Mouse (Mus musculus): ENCODE data around the gene Sprr2a3. TPM values are rescaled to one million over a fixed set of nuclear protein-coding genes. Genes with fewer than 3 reads are reported as not detected.
"Not testable (repeated sequence)": the region's sequence is repeated elsewhere in the genome, so short reads cannot be mapped to it uniquely, and the experiment has no call there.

Gene Sprr2a3
- total RNA-seq (2021) (not detected), polyA plus RNA-seq (2012; rRNA removed) (0.18 TPM in 2 replicates)
- long read RNA-seq: 0 reads

DNA sequence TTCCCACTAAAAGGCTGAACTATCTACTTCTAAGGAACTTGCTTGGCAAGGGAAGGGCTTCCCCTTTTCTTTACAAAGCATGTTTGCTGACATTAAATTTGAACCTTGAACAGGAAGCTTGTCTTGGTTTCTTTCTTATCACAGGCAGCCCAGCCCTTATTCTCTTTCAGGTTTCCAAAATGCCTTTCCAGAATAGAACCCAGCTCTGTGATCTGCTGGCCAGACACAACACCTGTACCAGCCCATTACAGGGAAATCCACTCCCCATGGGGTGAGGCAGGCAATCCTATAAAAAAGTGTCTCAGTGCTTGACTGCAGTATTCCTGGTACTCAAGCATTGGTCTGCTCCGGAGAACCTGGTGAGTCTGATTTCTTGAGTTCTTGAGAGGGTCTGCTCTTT, at the start of gene Sprr2a3:
TSS of gene Sprr2a3 (plus strand) at position 317 of the 400 bp plus-strand sequence.
- H3K79me2 ChIP-seq (replicated peaks; ENCODE audit: control insufficient read depth, insufficient read depth, low read length); H3K9ac ChIP-seq (ENCODE audit: low read depth, low read length); intact Hi-C loops (cut with DNase I); H3K36me3 ChIP-seq (ENCODE audit: control insufficient read depth, insufficient read depth, low read length); DNase-seq; H3K27me3 ChIP-seq (ENCODE audit: control insufficient read depth, insufficient read depth, low read length); H3K4me3 ChIP-seq; H3K4me1 ChIP-seq (ENCODE audit: control insufficient read depth, insufficient read depth, low read length); H3K27ac ChIP-seq: not testable (repeated sequence)
- WGBS: 91% methylated on average over 1 of the region's 1 CpGs

DNA sequence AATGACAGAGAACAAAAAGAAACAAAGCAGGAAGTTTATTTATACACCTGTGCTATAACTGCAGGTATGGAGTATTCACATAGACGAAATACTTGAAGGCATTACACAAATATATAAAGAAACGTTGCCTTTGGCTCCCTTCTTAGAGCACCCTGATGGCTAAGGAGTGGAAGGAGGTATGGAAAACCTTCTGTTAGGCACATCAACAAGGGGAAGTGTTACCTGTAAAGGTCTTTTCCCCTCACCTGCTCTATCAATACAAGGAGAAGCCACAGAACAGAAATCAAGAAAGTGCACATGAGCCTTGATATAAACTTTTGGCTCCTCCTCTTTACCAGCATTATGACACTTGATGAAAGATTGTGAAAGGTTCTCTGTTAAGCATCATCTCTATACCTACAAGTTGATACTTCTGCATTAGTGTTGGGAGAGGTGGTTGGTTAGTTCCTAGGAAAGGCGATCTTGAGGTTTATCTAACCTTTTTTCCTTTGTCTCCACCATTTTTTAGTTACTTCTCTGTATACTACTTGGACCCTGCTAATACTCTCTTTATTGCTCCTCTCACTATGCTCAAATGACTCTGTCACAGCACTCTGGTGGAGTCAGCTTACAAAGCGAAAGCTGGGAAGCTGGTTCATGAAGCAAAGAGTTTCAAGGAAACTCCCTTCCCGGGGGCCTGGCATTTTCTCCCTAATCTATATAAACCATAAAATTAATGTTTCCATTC, 48.6 kb upstream of the Sprr2a3 start:
- H3K27me3 ChIP-seq (ENCODE audit: control insufficient read depth, insufficient read depth, low read length); H3K4me1 ChIP-seq (ENCODE audit: control insufficient read depth, insufficient read depth, low read length); DNase-seq; H3K27ac ChIP-seq; intact Hi-C loops (cut with DNase I); H3K9ac ChIP-seq (ENCODE audit: low read depth, low read length); H3K4me3 ChIP-seq; H3K79me2 ChIP-seq (replicated peaks; ENCODE audit: control insufficient read depth, insufficient read depth, low read length); H3K36me3 ChIP-seq (ENCODE audit: control insufficient read depth, insufficient read depth, low read length): not testable (repeated sequence)
- no CpG with 5 or more reads among the region's 5 CpGs for WGBS

GRCm38 (mm10) chr3:92238736-92239135, 46.5 kb upstream of the Sprr2a3 start:
- H3K79me2 ChIP-seq (replicated peaks; ENCODE audit: control insufficient read depth, insufficient read depth, low read length); DNase-seq; H3K36me3 ChIP-seq (ENCODE audit: control insufficient read depth, insufficient read depth, low read length); H3K4me1 ChIP-seq (ENCODE audit: control insufficient read depth, insufficient read depth, low read length); H3K27me3 ChIP-seq (ENCODE audit: control insufficient read depth, insufficient read depth, low read length); H3K4me3 ChIP-seq; H3K27ac ChIP-seq; H3K9ac ChIP-seq (ENCODE audit: low read depth, low read length); intact Hi-C loops (cut with DNase I): not testable (repeated sequence)

GRCm38 (mm10) chr3:92239197-92239596, 46.0 kb upstream of the Sprr2a3 start:
- no CpG with 5 or more reads among the region's 1 CpGs for WGBS
- H3K36me3 ChIP-seq (ENCODE audit: control insufficient read depth, insufficient read depth, low read length); H3K27ac ChIP-seq; H3K27me3 ChIP-seq (ENCODE audit: control insufficient read depth, insufficient read depth, low read length); DNase-seq; H3K4me1 ChIP-seq (ENCODE audit: control insufficient read depth, insufficient read depth, low read length); H3K79me2 ChIP-seq (replicated peaks; ENCODE audit: control insufficient read depth, insufficient read depth, low read length); H3K9ac ChIP-seq (ENCODE audit: low read depth, low read length); intact Hi-C loops (cut with DNase I); H3K4me3 ChIP-seq: not testable (repeated sequence)

- not testable (repeated sequence) for H3K4me1 ChIP-seq (ENCODE audit: control insufficient read depth, insufficient read depth, low read length); H3K9ac ChIP-seq (ENCODE audit: low read depth, low read length); DNase-seq
Measured at GRCm38 (mm10) chr3:92244833-92245232, 40.4 kb upstream of the Sprr2a3 start.

DNA sequence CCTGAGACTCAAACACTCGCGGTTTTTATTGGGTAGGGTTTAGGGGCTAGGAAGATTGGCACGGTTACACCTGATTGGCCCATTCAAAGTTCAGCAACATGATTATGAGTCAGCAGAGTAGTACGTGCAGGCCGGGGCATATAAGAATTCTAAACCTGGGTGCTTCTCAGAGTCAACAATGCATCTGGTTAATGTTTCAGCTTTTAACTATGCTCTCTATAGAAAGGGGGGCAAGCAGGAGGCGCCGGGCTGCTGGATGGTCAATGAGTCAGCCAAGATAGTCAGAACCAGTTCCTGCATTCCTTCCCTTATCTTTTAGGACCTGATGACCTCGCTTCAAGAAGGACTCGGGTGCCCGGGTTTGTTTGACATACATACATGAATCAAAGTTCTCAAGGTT, 39.0 kb upstream of the Sprr2a3 start:
- intact Hi-C loops (cut with DNase I); H3K4me1 ChIP-seq (ENCODE audit: control insufficient read depth, insufficient read depth, low read length); H3K4me3 ChIP-seq; H3K27me3 ChIP-seq (ENCODE audit: control insufficient read depth, insufficient read depth, low read length); H3K36me3 ChIP-seq (ENCODE audit: control insufficient read depth, insufficient read depth, low read length); H3K9ac ChIP-seq (ENCODE audit: low read depth, low read length); DNase-seq; H3K27ac ChIP-seq; H3K79me2 ChIP-seq (replicated peaks; ENCODE audit: control insufficient read depth, insufficient read depth, low read length): not testable (repeated sequence)
- WGBS: no CpG with 5 or more reads among the region's 10 CpGs

More at GRCm38 (mm10) chr3:92244833-92245232, 40.4 kb upstream of the Sprr2a3 start:
- H3K79me2 ChIP-seq (replicated peaks; ENCODE audit: control insufficient read depth, insufficient read depth, low read length); H3K4me3 ChIP-seq; H3K27me3 ChIP-seq (ENCODE audit: control insufficient read depth, insufficient read depth, low read length); intact Hi-C loops (cut with DNase I); H3K36me3 ChIP-seq (ENCODE audit: control insufficient read depth, insufficient read depth, low read length); H3K27ac ChIP-seq: not testable (repeated sequence)

DNA sequence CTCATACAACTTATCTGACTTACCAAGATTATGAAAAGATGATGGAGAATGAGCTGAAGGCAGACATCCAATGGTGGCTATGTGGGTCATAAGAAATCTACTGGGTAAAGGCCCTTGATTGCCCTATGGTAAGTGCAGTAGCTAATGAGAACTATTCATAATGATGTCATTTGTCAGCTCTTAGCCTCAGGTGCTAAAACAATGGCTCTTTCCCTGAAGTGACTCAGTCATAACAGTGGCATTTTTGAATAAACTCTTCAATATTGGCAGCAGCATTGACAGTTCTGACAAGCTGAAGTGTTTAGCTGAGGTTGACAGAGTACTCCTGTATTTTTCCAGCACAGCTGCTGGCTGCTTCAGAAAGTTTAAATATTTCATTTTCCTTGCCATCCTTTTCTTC, 36.7 kb upstream of the Sprr2a3 start:
- H3K36me3 ChIP-seq (ENCODE audit: control insufficient read depth, insufficient read depth, low read length); H3K4me3 ChIP-seq; H3K27ac ChIP-seq; H3K79me2 ChIP-seq (replicated peaks; ENCODE audit: control insufficient read depth, insufficient read depth, low read length); H3K9ac ChIP-seq (ENCODE audit: low read depth, low read length); H3K4me1 ChIP-seq (ENCODE audit: control insufficient read depth, insufficient read depth, low read length); DNase-seq; intact Hi-C loops (cut with DNase I); H3K27me3 ChIP-seq (ENCODE audit: control insufficient read depth, insufficient read depth, low read length): not testable (repeated sequence)

GRCm38 (mm10) chr3:92250450-92250849, 34.8 kb upstream of the Sprr2a3 start:
- H3K27ac ChIP-seq; DNase-seq; H3K4me1 ChIP-seq (ENCODE audit: control insufficient read depth, insufficient read depth, low read length); H3K36me3 ChIP-seq (ENCODE audit: control insufficient read depth, insufficient read depth, low read length); H3K27me3 ChIP-seq (ENCODE audit: control insufficient read depth, insufficient read depth, low read length); H3K9ac ChIP-seq (ENCODE audit: low read depth, low read length); H3K79me2 ChIP-seq (replicated peaks; ENCODE audit: control insufficient read depth, insufficient read depth, low read length); intact Hi-C loops (cut with DNase I); H3K4me3 ChIP-seq: not testable (repeated sequence)
- WGBS: 85% methylated on average over 1 of the region's 2 CpGs

- H3K4me1 ChIP-seq (ENCODE audit: control insufficient read depth, insufficient read depth, low read length); H3K9ac ChIP-seq (ENCODE audit: low read depth, low read length); H3K27me3 ChIP-seq (ENCODE audit: control insufficient read depth, insufficient read depth, low read length); H3K27ac ChIP-seq; H3K4me3 ChIP-seq; intact Hi-C loops (cut with DNase I); H3K79me2 ChIP-seq (replicated peaks; ENCODE audit: control insufficient read depth, insufficient read depth, low read length); H3K36me3 ChIP-seq (ENCODE audit: control insufficient read depth, insufficient read depth, low read length); DNase-seq: not testable (repeated sequence)
- no CpG with 5 or more reads among the region's 8 CpGs for WGBS
Measured at GRCm38 (mm10) chr3:92253860-92254259, 31.4 kb upstream of the Sprr2a3 start.

- H3K4me3 ChIP-seq; H3K4me1 ChIP-seq (ENCODE audit: control insufficient read depth, insufficient read depth, low read length); DNase-seq; intact Hi-C loops (cut with DNase I); H3K36me3 ChIP-seq (ENCODE audit: control insufficient read depth, insufficient read depth, low read length); H3K9ac ChIP-seq (ENCODE audit: low read depth, low read length); H3K27me3 ChIP-seq (ENCODE audit: control insufficient read depth, insufficient read depth, low read length); H3K79me2 ChIP-seq (replicated peaks; ENCODE audit: control insufficient read depth, insufficient read depth, low read length); H3K27ac ChIP-seq: not testable (repeated sequence)
Measured at GRCm38 (mm10) chr3:92258526-92258925, 26.7 kb upstream of the Sprr2a3 start.
